Mouse (Mus musculus): ENCODE measurements around the gene Npat. TPM values are rescaled to one million over a fixed set of nuclear protein-coding genes. Genes with fewer than 3 reads are reported as not detected.

The Npat gene
- polyA plus RNA-seq, 1 experiment from 2014 or later: 25.9 TPM

Other genes with a start within 250 kb of the Npat start
- gene Exph5, start 235.4 kb upstream of the Npat start, polyA plus RNA-seq (2014; fragmentation: Nextera tagmentation; extraction: Ambion mirVana): 0.85 and 0.98 TPM in 2 replicates
- 13.9 and 14.8 TPM in 2 replicates for gene Kdelc2, start 153.0 kb upstream of the Npat start, polyA plus RNA-seq (2014; fragmentation: Nextera tagmentation; extraction: Ambion mirVana)
- gene 4930550C14Rik, start 134.7 kb upstream of the Npat start, polyA plus RNA-seq (2014; fragmentation: Nextera tagmentation; extraction: Ambion mirVana): 0.33 and 0.43 TPM in 2 replicates
- gene Atm, start 307 bp upstream of the Npat start, polyA plus RNA-seq (2014; fragmentation: Nextera tagmentation; extraction: Ambion mirVana): 14.9 and 15.2 TPM in 2 replicates
- gene Acat1, start 73.3 kb downstream of the Npat start, polyA plus RNA-seq (2014; fragmentation: Nextera tagmentation; extraction: Ambion mirVana): 56.7 and 65.0 TPM in 2 replicates
- 44.6 and 46.1 TPM in 2 replicates for gene Cul5, start 133.0 kb downstream of the Npat start, polyA plus RNA-seq (2014; fragmentation: Nextera tagmentation; extraction: Ambion mirVana)
- gene Rab39, start 169.2 kb downstream of the Npat start, polyA plus RNA-seq (2014; fragmentation: Nextera tagmentation; extraction: Ambion mirVana): 1.7 TPM in 2 replicates
- 5.4 and 6.0 TPM in 2 replicates for gene Slc35f2, start 234.5 kb downstream of the Npat start, polyA plus RNA-seq (2014; fragmentation: Nextera tagmentation; extraction: Ambion mirVana)

All from embryonic facial prominence, embryonic 11.5 days (tissue).